Mouse (Mus musculus) hindbrain, embryonic 12.5 days (tissue): ENCODE results near the gene Abcb8. TPM values are rescaled to one million over a fixed set of nuclear protein-coding genes. Genes with fewer than 3 reads are reported as not detected.
A peak's percentile ranks its signal among the peaks of the same experiment; 100 is the strongest.

Experiments
- ATAC-seq: fragments of 200-750 bp; cut with Nextera tagmentation; 2 replicates; pipeline ENCODE4 v1.8.0; 2017; ENCODE audit warnings: moderate TSS enrichment; ENCODE audit not compliant: low FRiP score
- H3K27ac ChIP-seq: fragments of 300-500 bp; sonication (generic); 2 replicates; pipeline ENCODE4 v1.5.1; 2016; ENCODE audit warnings: mild to moderate bottlenecking
- H3K27me3 ChIP-seq: fragments of 300-500 bp; sonication (generic); 2 replicates; pipeline ENCODE4 v1.6.1; 2016; ENCODE audit warnings: mild to moderate bottlenecking
- H3K36me3 ChIP-seq: fragments of 300-500 bp; sonication (generic); 2 replicates; pipeline ENCODE4 v1.6.1; 2016; ENCODE audit warnings: mild to moderate bottlenecking
- H3K4me1 ChIP-seq: fragments of 300-500 bp; sonication (generic); 2 replicates; pipeline ENCODE4 v1.6.1; 2016
- H3K4me2 ChIP-seq: fragments of 300-500 bp; sonication (generic); replicated peaks from 2 replicates; pipeline ENCODE4 v1.6.1; 2016; ENCODE audit warnings: mild to moderate bottlenecking
- H3K4me3 ChIP-seq: fragments of 300-500 bp; sonication (generic); 2 replicates; pipeline ENCODE4 v1.5.1; 2016; ENCODE audit warnings: mild to moderate bottlenecking
- H3K9ac ChIP-seq: fragments of 300-500 bp; sonication (generic); 2 replicates; pipeline ENCODE4 v1.6.1; 2016; ENCODE audit warnings: mild to moderate bottlenecking, moderate library complexity
- H3K9me3 ChIP-seq: fragments of 300-500 bp; sonication (generic); replicated peaks from 2 replicates; pipeline ENCODE4 v1.6.1; 2016; ENCODE audit warnings: mild to moderate bottlenecking
- WGBS: fragments of 180-500 bp; shearing (Covaris S2); methylation state at CpG from one replicate; pipeline ENCODE4 v1.1.7; 2016; 5-methylcytosine and 5-hydroxymethylcytosine counted together
- polyA plus RNA-seq: library from polyadenylated mRNA; unstranded; fragments of >200 nt; fragmentation: Nextera tagmentation; extraction: Ambion mirVana; gene quantifications from 2 replicates; pipeline ENCODE4 v1.2.1, GENCODE M21; 2016

The Abcb8 gene
- polyA plus RNA-seq, 1 experiment from 2014 or later = 43.5 TPM

DNA sequence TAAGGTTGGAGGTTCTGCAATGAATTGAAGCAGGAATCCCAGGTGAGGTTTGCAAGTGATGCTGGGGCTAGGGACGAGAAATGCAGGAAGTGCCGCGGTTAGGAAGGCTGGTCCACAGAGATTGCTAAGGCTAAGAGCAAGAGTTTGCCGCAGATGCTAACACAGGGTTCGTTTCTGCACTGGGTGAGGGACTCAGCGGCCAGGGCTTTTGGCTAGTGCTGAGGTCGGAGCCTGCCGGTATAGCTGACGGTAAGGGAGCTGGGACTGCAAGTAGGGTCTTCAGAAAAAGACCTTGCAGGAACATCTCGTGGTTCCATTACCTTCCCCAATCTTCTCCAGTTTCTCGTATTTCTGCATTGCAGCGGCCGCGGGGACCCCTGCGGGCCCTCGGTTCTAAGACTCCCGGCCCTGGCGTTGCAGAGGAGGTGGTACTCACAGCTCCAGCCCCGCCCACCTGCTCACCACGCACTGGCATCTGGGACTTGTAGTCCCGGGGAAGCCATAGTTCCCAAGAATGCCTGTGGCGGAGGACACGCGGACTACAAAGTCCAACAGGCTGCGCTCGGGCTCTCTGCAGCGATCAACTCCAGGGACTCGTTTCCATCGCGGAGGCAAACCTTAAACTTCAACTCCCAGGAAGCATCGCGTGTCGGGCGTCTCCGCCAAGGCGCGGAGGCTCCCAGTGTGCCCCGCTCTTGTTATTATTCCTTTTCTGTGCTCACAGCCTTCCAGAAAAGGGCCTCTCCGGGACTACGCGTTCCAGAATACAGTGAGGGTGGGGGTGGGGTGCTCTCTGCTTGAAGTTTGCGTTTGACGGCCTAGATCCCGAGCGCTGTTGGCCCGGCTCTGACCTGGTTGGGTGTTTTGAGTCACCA, 29.9 kb downstream of the Abcb8 start, which contains the start of the genes Cdk5 and Slc4a2:
Gene Cdk5, minus strand, starts transcription at position 402 of the 875 bp plus-strand sequence.
Gene Slc4a2, plus strand, starts transcription at position 709 of the 875 bp plus-strand sequence.
- Histone ChIP-seq H3K4me1 (peaks cover 55% of the 10 kb centered on the region), H3K9me3 (no peaks in the 10 kb centered on the region), H3K9ac (peak within 1 kb of the TSS; percentile 73), H3K36me3 (peaks cover 25% of the 10 kb centered on the region), H3K27me3 (peaks cover 13% of the 10 kb centered on the region; the same call in 1 of the 2 replicates), H3K4me3 (peak within 1 kb of the TSS; percentile 57), H3K27ac (peak within 1 kb of the TSS; percentile 90), H3K4me2 (peak within 1 kb of the TSS; percentile 80)
- ATAC-seq = peak; percentile 94
- under 1% methylated on average over 46 of the region's 46 CpGs for WGBS

- Histone ChIP-seq H3K4me3 (peak overlapping the region; percentile 57), H3K4me1 (peaks cover 61% of the 10 kb centered on the region), H3K27ac (peak overlapping the region; percentile 90), H3K27me3 (peaks cover 13% of the 10 kb centered on the region; the same call in 1 of the 2 replicates), H3K36me3 (peaks cover 20% of the 10 kb centered on the region), H3K4me2 (peak overlapping the region; percentile 80), H3K9ac (peak overlapping the region; percentile 72), H3K9me3 (no peaks in the 10 kb centered on the region)
- 13% methylated on average over 21 of the region's 21 CpGs for WGBS
- 0 out of 2 replicates have a peak, but pooled peaks have one; percentile 1 for ATAC-seq
These were observed 30.7 kb downstream of the Abcb8 start for GRCm38 (mm10) chr5:24424004-24424781.

DNA sequence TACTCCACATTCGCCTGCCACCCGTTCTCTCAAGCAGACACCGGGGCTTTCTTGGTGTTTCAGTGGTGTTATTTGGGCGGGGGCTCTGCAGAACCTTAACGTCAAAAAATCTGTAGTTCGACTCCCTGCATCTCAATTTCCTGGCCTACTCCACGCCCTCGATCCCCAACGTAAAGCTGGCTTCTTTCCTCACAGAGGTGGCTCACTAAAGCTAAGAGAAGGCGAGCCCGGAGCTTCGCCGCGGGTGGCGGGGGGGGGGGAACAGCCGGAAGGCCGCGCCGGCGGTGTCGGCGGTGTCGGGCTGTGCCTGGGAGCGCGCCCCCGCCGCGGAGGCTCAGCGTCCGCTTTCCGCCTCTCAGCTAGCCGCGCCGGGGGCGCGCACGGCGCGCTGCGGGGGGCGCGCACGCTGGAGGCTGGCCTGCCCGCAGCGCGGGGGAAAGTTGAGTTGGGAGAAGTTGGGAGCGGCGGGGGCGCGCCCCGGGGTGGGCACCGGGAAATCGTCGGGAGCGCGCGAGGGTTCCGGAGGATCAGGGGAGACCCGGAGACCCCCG, 31.5 kb downstream of the Abcb8 start:
- Histone ChIP-seq H3K4me3 (peak overlapping the region; percentile 57), H3K9me3 (no peaks in the 10 kb centered on the region), H3K9ac (peak overlapping the region; percentile 69), H3K4me1 (peaks cover 61% of the 10 kb centered on the region), H3K4me2 (peak overlapping the region; percentile 80), H3K36me3 (peaks cover 20% of the 10 kb centered on the region), H3K27ac (peak overlapping the region; percentile 90), H3K27me3 (peaks cover 13% of the 10 kb centered on the region; the same call in 1 of the 2 replicates)
- WGBS = under 1% methylated on average over 55 of the region's 60 CpGs
- no peak for ATAC-seq

GRCm38 (mm10) chr5:24425421-24426036, 32.1 kb downstream of the Abcb8 start:
- peaks cover 13% of the 10 kb centered on the region; the same call in 1 of the 2 replicates for H3K27me3 ChIP-seq
- peak overlapping the region; percentile 90; the same call in 1 of the 2 replicates for H3K27ac ChIP-seq
- WGBS = under 1% methylated on average over 24 of the region's 30 CpGs
- H3K4me3 ChIP-seq = peak overlapping the region; percentile 57
- H3K9me3 ChIP-seq = no peaks in the 10 kb centered on the region
- peaks cover 61% of the 10 kb centered on the region for H3K4me1 ChIP-seq
- peak overlapping the region; percentile 69 for H3K9ac ChIP-seq
- peak overlapping the region; percentile 80 for H3K4me2 ChIP-seq
- H3K36me3 ChIP-seq = peaks cover 19% of the 10 kb centered on the region
- no peak for ATAC-seq

GRCm38 (mm10) chr5:24426037-24426432, 32.6 kb downstream of the Abcb8 start:
- 1% methylated on average over 10 of the region's 10 CpGs for WGBS
- H3K4me1 ChIP-seq = peaks cover 61% of the 10 kb centered on the region
- no peaks in the 10 kb centered on the region for H3K9me3 ChIP-seq
- peak overlapping the region; percentile 57 for H3K4me3 ChIP-seq
- peaks cover 13% of the 10 kb centered on the region; the same call in 1 of the 2 replicates for H3K27me3 ChIP-seq
- peak overlapping the region; percentile 69 for H3K9ac ChIP-seq
- no peak for ATAC-seq
- H3K27ac ChIP-seq = peak overlapping the region; percentile 90; the same call in 1 of the 2 replicates
- peaks cover 19% of the 10 kb centered on the region for H3K36me3 ChIP-seq
- peak overlapping the region; percentile 80 for H3K4me2 ChIP-seq

DNA sequence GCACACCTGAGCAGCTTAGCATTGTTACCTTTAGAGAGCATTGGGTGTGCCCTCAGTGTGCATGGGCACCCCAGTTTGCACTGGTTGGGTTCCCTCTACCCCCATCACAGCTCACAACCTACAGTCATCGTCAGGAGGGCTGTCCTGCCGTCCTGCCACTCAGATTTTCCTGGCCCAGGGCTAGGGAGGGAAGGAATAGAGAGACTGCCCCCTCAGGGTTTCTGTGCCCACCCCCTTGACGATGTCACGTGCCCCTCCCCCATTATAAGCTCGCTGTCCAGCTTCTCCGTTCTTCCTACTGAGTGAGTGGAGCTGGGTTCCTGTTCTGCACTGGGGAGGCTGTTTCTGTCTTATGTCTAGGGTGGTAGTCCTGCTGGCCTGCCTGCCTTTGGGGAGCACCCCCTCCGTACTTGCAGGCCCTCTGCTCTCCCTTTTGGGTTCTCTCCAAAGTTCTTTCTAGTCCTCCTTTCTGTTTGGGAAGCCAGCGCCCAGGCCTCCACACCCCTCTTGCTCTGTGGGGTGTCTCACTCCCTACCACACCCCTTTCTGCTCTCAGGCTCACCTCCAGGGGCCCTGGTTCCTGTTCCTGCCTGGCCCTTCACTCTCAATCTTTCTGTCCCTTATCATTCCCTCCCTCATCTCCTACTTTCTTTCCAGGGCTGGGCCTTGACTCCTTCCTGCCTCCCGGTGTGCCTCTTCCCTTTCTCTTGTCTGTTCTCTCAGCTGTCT, 33.3 kb downstream of the Abcb8 start:
- Histone ChIP-seq H3K9ac (0 out of 2 replicates have a peak overlapping the region, but pooled peaks have one; percentile 69), H3K4me3 (peak overlapping the region; percentile 57; the same call in 1 of the 2 replicates)

DNA sequence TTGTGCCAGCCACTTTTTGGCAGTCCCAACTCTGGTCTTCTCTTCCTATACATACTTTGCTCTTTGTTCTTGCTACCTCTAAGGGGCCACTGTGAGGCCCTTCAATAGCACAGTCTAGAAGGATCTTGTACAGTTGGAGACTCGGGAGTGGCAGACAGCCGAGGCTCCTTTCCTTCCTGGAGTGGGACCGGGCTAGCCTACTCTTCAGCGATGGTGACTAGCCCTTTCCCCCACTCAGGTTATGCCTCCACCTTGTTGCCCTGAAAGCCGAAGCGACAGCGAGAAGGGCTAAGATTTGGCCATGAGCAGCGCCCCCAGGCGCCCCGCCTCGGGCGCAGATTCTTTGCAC, 33.8 kb downstream of the Abcb8 start:
- H3K9ac ChIP-seq = no peak overlapping the region
- H3K27me3 ChIP-seq = peaks cover 13% of the 10 kb centered on the region; the same call in 1 of the 2 replicates
- ATAC-seq = no peak
- H3K27ac ChIP-seq = no peak overlapping the region
- 11% methylated on average over 12 of the region's 12 CpGs for WGBS
- H3K4me2 ChIP-seq = peak overlapping the region; percentile 80
- H3K4me1 ChIP-seq = peaks cover 56% of the 10 kb centered on the region
- H3K4me3 ChIP-seq = no peak overlapping the region
- no peaks in the 10 kb centered on the region for H3K9me3 ChIP-seq
- peaks cover 30% of the 10 kb centered on the region for H3K36me3 ChIP-seq

More for the DNA sequence above, 33.3 kb downstream of the Abcb8 start:
- Histone ChIP-seq H3K4me2 (peak overlapping the region; percentile 80), H3K27me3 (peaks cover 13% of the 10 kb centered on the region; the same call in 1 of the 2 replicates), H3K36me3 (peaks cover 25% of the 10 kb centered on the region), H3K27ac (no peak overlapping the region), H3K9me3 (no peaks in the 10 kb centered on the region), H3K4me1 (peaks cover 61% of the 10 kb centered on the region)
- no peak for ATAC-seq
- WGBS = 10% methylated on average over 9 of the region's 9 CpGs

GRCm38 (mm10) chr5:24427981-24428402, 34.5 kb downstream of the Abcb8 start:
- 5% methylated on average over 15 of the region's 15 CpGs for WGBS

DNA sequence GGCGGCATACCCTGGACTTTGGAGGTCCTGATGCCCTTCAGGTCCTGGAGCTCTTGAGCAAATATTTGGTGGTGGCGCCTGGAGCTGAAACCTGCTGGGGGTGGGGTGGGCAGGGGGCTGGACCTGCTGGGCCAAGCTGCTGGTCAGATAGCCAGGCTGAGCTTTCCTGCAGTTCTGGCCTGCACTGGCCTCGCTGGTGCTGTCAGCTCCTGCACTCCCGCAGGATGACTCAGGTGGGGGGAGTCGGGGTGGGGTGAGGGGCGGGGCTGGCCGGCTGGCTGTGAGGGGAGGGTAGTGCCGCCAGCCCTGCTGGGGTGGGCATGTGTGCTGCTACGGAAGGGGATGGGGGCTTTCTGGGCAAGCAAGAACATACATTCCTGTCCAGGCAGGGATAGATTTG, 35.1 kb downstream of the Abcb8 start:
- Histone ChIP-seq H3K36me3 (peaks cover 44% of the 10 kb centered on the region), H3K4me3 (no peak overlapping the region), H3K27me3 (peaks cover 13% of the 10 kb centered on the region; the same call in 1 of the 2 replicates), H3K4me1 (peaks cover 47% of the 10 kb centered on the region), H3K27ac (no peak overlapping the region), H3K9me3 (no peaks in the 10 kb centered on the region), H3K9ac (no peak overlapping the region), H3K4me2 (peak overlapping the region; percentile 80; the same call in 1 of the 2 replicates)
- no peak for ATAC-seq
- WGBS = 19% methylated on average over 9 of the region's 9 CpGs

More at GRCm38 (mm10) chr5:24427981-24428402, 34.5 kb downstream of the Abcb8 start:
- no peak overlapping the region for H3K4me3 ChIP-seq
- peaks cover 13% of the 10 kb centered on the region; the same call in 1 of the 2 replicates for H3K27me3 ChIP-seq
- no peaks in the 10 kb centered on the region for H3K9me3 ChIP-seq
- no peak for ATAC-seq
- peak overlapping the region; percentile 28; the same call in 1 of the 2 replicates for H3K9ac ChIP-seq
- peaks cover 38% of the 10 kb centered on the region for H3K36me3 ChIP-seq
- peaks cover 48% of the 10 kb centered on the region for H3K4me1 ChIP-seq
- H3K4me2 ChIP-seq = peak overlapping the region; percentile 80
- H3K27ac ChIP-seq = no peak overlapping the region

DNA sequence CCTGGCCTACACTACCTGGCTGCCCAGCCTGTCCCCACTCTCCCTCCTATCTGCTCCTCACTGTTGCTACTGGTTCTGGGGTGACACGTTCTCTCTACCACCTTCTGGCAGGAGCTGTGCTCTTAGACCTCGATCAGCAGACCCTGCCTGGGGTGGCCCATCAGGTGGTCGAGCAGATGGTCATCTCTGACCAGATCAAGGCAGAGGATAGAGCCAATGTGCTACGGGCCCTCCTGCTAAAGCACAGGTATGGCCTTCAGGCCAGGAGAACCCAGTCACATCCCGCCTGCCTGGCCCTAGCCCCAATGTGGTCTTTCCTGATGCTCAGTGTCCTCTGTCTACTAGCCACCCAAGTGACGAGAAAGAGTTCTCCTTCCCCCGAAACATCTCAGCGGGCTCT, 40.5 kb downstream of the Abcb8 start:
- no peak overlapping the region for H3K4me2 ChIP-seq
- no peaks in the 10 kb centered on the region for H3K27me3 ChIP-seq
- H3K9ac ChIP-seq = no peak overlapping the region
- no peaks in the 10 kb centered on the region for H3K4me1 ChIP-seq
- no peak overlapping the region for H3K27ac ChIP-seq
- WGBS = 91% methylated on average over 8 of the region's 8 CpGs
- H3K4me3 ChIP-seq = no peak overlapping the region
- peaks cover 73% of the 10 kb centered on the region for H3K36me3 ChIP-seq
- no peaks in the 10 kb centered on the region for H3K9me3 ChIP-seq
- ATAC-seq = no peak

DNA sequence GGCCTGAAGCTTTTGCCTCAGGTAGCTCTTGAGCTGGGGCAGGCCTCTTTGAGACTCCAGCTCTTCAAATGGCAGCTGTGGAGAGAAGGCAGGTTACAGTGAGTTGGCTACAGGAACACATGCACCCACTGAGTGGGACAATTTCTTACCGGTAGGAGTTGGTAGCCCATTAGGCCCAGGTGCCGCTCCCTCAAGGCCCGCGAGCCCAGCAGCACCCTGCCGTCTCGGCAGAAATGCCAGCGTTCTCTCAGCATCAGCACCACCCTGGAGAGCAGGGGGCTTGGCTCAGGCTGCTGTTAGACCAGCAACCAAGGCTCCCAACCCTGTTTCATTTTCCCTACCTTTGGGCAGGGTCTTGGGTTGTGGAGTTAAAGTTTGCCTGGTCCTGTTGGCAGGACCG, 47.7 kb downstream of the Abcb8 start:
- Histone ChIP-seq H3K9me3 (no peaks in the 10 kb centered on the region), H3K27me3 (no peaks in the 10 kb centered on the region), H3K9ac (no peak overlapping the region), H3K27ac (no peak overlapping the region), H3K4me1 (peaks cover 19% of the 10 kb centered on the region), H3K4me2 (no peak overlapping the region), H3K4me3 (no peak overlapping the region), H3K36me3 (peaks cover 45% of the 10 kb centered on the region)
- ATAC-seq = no peak
- 94% methylated on average over 8 of the region's 8 CpGs for WGBS
